Mouse (Mus musculus) central nervous system, embryonic 18 days (tissue): ENCODE data around the gene Aplnr. TPM values are rescaled to one million over a fixed set of nuclear protein-coding genes. Genes with fewer than 3 reads are reported as not detected.

Experiments used
- polyA plus RNA-seq: library from polyadenylated mRNA; depleted of rRNA; stranded (reverse); fragments of >200 nt; gene quantifications from 2 replicates; pipeline ENCODE4 v1.2.3, GENCODE M21; 2012; rRNA removed

The Aplnr gene
- polyA plus RNA-seq, result 13.4 and 13.9 TPM in 2 replicates

DNA sequence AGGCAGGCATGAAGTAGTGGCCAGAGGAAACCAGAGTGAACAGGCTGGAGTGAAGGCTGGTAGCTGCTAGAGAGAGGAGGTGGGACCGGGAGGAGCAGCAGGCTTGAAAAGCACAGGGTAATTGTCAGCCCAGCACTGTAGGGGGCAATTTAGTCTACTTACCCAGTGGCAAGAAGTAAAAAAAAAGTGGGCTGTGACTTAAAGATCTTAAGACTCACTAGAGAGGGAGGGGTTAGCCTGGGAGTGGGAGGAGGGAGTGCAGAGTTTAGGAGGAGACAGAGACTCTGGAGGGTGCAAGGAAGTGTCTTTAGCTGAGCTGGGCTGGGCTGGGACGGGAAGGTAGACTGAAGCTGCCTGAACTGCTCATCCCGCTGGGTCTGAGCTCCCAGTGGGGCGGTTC, at the start of gene Aplnr:
Aplnr (plus strand) TSS at position 137 of the 400 bp plus-strand sequence.

Other genes starting within 250 kb of the Aplnr start
- gene Rtn4rl2, start 249.5 kb upstream of the Aplnr start, polyA plus RNA-seq, result 24.1 and 28.7 TPM in 2 replicates
- 8.2 and 11.9 TPM in 2 replicates for gene Slc43a3, start 199.6 kb upstream of the Aplnr start, polyA plus RNA-seq
- not detected in 2 replicates for gene Prg2, start 155.8 kb upstream of the Aplnr start, polyA plus RNA-seq
- not detected in 2 replicates for gene Prg3, start 148.0 kb upstream of the Aplnr start, polyA plus RNA-seq
- gene Ssrp1, start 99.0 kb upstream of the Aplnr start, polyA plus RNA-seq, result 170 and 182 TPM in 2 replicates
- gene P2rx3, start 98.8 kb upstream of the Aplnr start, polyA plus RNA-seq, result 1.2 and 7.3 TPM in 2 replicates
- 32.7 and 35.2 TPM in 2 replicates for gene Tnks1bp1, start 88.2 kb upstream of the Aplnr start, polyA plus RNA-seq
- gene Lrrc55, start 61.0 kb downstream of the Aplnr start, polyA plus RNA-seq, result 30.6 and 31.7 TPM in 2 replicates
- gene Olfr987, start 203.1 kb downstream of the Aplnr start, polyA plus RNA-seq, result not detected in 2 replicates
- not detected in 2 replicates for gene Olfr988, start 227.0 kb downstream of the Aplnr start, polyA plus RNA-seq